Mouse (Mus musculus) B cell, adult 67 days (primary cell): ENCODE measurements around the gene Lcn2. TPM values are rescaled to one million over a fixed set of nuclear protein-coding genes. Genes with fewer than 3 reads are reported as not detected.

Source experiments
- total RNA-seq, 2 experiments: library from RNA; stranded (reverse); gene quantifications; 4 replicates each; pipeline ENCODE4 v1.2.4; 2023

The Lcn2 gene
- 1 to 10 TPM; 1.7 to 2.3 TPM for total RNA-seq

GRCm38 (mm10) chr2:32387706-32388490 lies at the start of gene Lcn2:
Lcn2 (minus strand) TSS chr2:32388252.

GRCm38 (mm10) chr2:32395484-32395945 lies 7.5 kb upstream of the Lcn2 start, which contains the start of gene Ptges2:
Ptges2 (plus strand) TSS chr2:32395896.

GRCm38 (mm10) chr2:32381775-32382223 lies 6.3 kb downstream of the Lcn2 start, which contains the start of gene 1110008P14Rik:
1110008P14Rik (minus strand) TSS chr2:32381938.

GRCm38 (mm10) chr2:32353007-32353542 lies 35.0 kb downstream of the Lcn2 start, which contains the start of gene Dnm1:
Dnm1 (minus strand) TSS chr2:32353338.

GRCm38 (mm10) chr2:32352151-32353006 lies 35.7 kb downstream of the Lcn2 start, which contains the start of gene Ciz1:
Ciz1 (plus strand) TSS chr2:32352327.

Other genes starting within 250 kb of the Lcn2 start
- gene Prrc2b, start 237.2 kb downstream of the Lcn2 start, total RNA-seq: 100 to 1,000 TPM; 101 to 102 TPM
- gene Pomt1, start 151.7 kb downstream of the Lcn2 start, total RNA-seq: 10 to 100 TPM; 23.8 to 24.8 TPM
- 100 to 1,000 TPM; 135 to 136 TPM for gene Uck1, start 128.1 kb downstream of the Lcn2 start, total RNA-seq
- gene Golga2, start 100.9 kb downstream of the Lcn2 start, total RNA-seq: 10 to 100 TPM; 66.3 to 72.3 TPM
- gene Swi5, start 100.2 kb downstream of the Lcn2 start, total RNA-seq: 100 to 1,000 TPM in 1 of 2 experiments, 10 to 100 TPM in 1; 86.0 to 107 TPM
- 100 to 1,000 TPM; 134 to 162 TPM for gene Ciz1, start 35.9 kb downstream of the Lcn2 start, total RNA-seq
- not detected for gene Dnm1, start 34.9 kb downstream of the Lcn2 start, total RNA-seq
- 10 to 100 TPM; 45.5 to 54.0 TPM for gene 1110008P14Rik, start 6.3 kb downstream of the Lcn2 start, total RNA-seq
- 10 to 100 TPM; 11.4 to 15.6 TPM for gene Ptges2, start 7.6 kb upstream of the Lcn2 start, total RNA-seq
- 1 to 10 TPM; 3.9 to 5.5 TPM for gene Naif1, start 62.2 kb upstream of the Lcn2 start, total RNA-seq
- gene Slc25a25, start 63.2 kb upstream of the Lcn2 start, total RNA-seq: 10 to 100 TPM; 34.2 to 43.0 TPM
- gene Fam102a, start 147.1 kb upstream of the Lcn2 start, total RNA-seq: 10 to 100 TPM; 69.0 to 74.8 TPM
- gene Dpm2, start 182.6 kb upstream of the Lcn2 start, total RNA-seq: 10 to 100 TPM; 63.0 to 66.8 TPM
- gene Pip5kl1, start 186.5 kb upstream of the Lcn2 start, total RNA-seq: under 1 TPM in 1 of 2 experiments, not detected in 1; 0.56 TPM
- not detected for gene 9430097D07Rik, start 187.4 kb upstream of the Lcn2 start, total RNA-seq
- gene St6galnac4, start 198.8 kb upstream of the Lcn2 start, total RNA-seq: 10 to 100 TPM; 59.7 to 63.9 TPM
- 10 to 100 TPM in 1 of 2 experiments, 1 to 10 TPM in 1; 6.3 to 10.6 TPM for gene St6galnac6, start 211.5 kb upstream of the Lcn2 start, total RNA-seq
- gene Ak1, start 233.5 kb upstream of the Lcn2 start, total RNA-seq: not detected